Mouse (Mus musculus): ENCODE results near the gene Nell2. TPM values are rescaled to one million over a fixed set of nuclear protein-coding genes. Genes with fewer than 3 reads are reported as not detected.

Gene Nell2
- polyA plus RNA-seq, 2 experiments, result 0.20 TPM

DNA sequence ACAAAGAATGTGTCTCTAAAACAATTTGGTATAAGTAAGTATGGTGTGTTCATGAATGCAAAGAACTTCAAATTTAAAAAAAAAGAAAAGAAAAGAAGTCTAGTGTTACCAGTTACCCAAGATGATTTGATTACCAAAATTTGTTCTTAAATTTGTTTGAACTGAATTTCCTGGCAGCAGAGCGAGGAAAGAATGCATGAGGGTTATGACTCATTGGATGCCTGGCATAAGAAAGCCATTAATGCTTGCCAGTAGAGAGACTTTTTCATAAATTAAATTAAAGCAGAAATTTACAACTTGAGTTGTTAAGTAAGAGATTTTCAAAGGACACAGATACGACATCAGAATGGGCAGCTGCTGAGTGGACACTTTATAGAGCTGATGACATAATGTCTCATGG is 384.2 kb downstream of the Nell2 start:
- no peak overlapping the region for H3K4me3 ChIP-seq (ENCODE audit: insufficient read depth in 1 of 2, low read depth in 2 of 2, low read length in 2 of 2)
- no peak overlapping the region for H3K4me2 ChIP-seq (ENCODE audit: low read depth)
- no peaks in the 10 kb centered on the region for H3K9me3 ChIP-seq (ENCODE audit: control insufficient read depth, low read length)
- WGBS (ENCODE audit: insufficient replicate concordance), result 42% methylated on average over 2 of the region's 2 CpGs
- no peaks in the 10 kb centered on the region for H3K36me3 ChIP-seq (replicated peaks; ENCODE audit: control insufficient read depth, insufficient read depth, low read depth)
- H3K27ac ChIP-seq, result no peak overlapping the region
- DNase-seq (ENCODE audit: low read depth in 3 of 3, low spot score in 3 of 3) (no peak), ATAC-seq (ENCODE audit: insufficient read depth) (no peak)
- no peaks in the 10 kb centered on the region for H3K4me1 ChIP-seq (replicated peaks; ENCODE audit: control insufficient read depth in 2 of 2, insufficient read depth in 2 of 2, low read length in 1 of 2)
- H3K9ac ChIP-seq (replicated peaks), result no peak overlapping the region
- TF ChIP-seq CTCF (IDR thresholded peaks at IDR 0.05; ENCODE audit: low read depth) (no peak), EP300 (IDR thresholded peaks at IDR 0.05; ENCODE audit: low read depth) (no peak)
- no peaks in the 10 kb centered on the region for H3K27me3 ChIP-seq (ENCODE audit: control insufficient read depth, insufficient read depth, low read length)

DNA sequence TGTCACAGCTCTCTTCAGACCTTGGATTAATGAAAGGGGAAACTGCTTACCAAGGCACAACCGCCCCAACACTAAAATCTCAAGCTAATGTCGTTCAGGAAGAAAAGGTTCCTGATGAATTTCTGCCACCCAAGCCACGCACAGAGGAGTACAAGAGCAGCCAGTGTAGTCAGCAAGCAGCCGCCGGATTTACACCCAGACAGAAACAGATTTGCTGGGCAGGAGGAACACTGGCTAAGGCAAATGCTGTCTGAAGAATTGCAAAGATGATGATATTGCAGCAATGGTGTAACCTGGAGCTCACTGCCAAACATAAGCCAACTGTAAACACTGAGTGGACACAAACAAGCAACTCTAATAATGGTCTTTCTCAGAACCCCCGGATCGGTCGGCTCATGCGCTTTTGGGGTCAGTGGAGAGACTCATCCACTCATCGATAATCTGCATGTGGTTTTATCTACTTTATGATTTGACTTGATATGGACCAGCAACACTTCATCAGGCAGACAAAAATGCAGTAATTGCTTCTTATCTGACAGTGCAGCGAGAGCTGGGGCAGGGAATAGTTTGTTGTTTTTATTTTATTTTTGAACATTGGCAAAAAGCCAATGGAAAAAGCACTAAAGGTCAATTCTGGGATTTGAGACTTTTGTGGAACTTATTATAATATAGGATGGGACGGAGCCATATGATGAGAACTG is 389.5 kb downstream of the Nell2 start:
- no peaks in the 10 kb centered on the region for H3K27me3 ChIP-seq (ENCODE audit: control insufficient read depth, insufficient read depth, low read length)
- 61% methylated on average over 12 of the region's 12 CpGs for WGBS (ENCODE audit: insufficient replicate concordance)
- DNase-seq (ENCODE audit: low read depth in 3 of 3, low spot score in 3 of 3), result no peak
- no peaks in the 10 kb centered on the region for H3K36me3 ChIP-seq (replicated peaks; ENCODE audit: control insufficient read depth, insufficient read depth, low read depth)
- no peak overlapping the region for H3K27ac ChIP-seq
- H3K4me3 ChIP-seq (ENCODE audit: insufficient read depth in 1 of 2, low read depth in 2 of 2, low read length in 2 of 2), result no peak overlapping the region
- no peak overlapping the region for H3K9ac ChIP-seq (replicated peaks)
- H3K4me1 ChIP-seq (replicated peaks; ENCODE audit: control insufficient read depth in 2 of 2, insufficient read depth in 2 of 2, low read length in 1 of 2), result no peaks in the 10 kb centered on the region
- H3K9me3 ChIP-seq (ENCODE audit: control insufficient read depth, low read length), result no peaks in the 10 kb centered on the region
- H3K4me2 ChIP-seq (ENCODE audit: low read depth), result no peak overlapping the region
- no peak for ATAC-seq (ENCODE audit: insufficient read depth)
- TF ChIP-seq CTCF (IDR thresholded peaks at IDR 0.05; ENCODE audit: low read depth) (no peak), EP300 (IDR thresholded peaks at IDR 0.05; ENCODE audit: low read depth) (no peak)

DNA sequence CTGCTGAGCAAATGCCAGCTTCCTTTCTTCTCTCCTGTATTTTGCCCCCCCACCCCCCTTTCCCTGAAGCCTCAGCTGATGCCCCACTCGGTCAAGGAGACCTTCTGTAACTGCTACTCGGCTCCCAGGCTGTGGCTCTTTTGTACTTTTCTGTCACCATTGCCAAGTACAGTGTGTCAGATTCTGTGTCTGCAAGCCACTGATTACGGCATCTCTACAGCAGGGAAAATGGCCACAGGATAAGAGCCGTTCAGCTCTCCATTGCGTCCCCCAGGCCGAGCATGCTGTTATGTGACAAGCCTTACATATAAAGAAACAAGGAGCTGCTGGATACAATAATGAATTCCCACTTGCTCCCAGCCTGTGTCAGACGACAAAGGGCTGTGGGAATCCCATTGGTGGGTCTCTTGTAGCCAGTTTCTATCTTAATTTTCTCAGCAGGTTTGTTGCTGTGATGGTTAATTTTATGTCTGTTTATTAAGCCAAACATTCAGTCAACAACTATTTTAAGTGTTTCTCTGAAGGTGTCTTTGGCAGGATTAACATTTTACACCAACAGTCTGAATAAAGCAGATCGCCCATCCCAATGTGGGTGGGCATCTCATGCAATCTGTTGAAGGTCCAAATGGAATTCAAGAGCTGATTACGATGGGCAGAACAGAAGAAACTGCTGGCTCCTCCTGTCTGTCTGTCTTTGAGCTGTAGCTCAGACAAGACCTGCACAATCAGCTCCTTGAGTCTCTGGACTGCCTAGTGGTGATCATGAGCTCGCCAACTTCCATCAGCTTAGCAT is 391.1 kb downstream of the Nell2 start:
- ATAC-seq (ENCODE audit: insufficient read depth) (no peak), DNase-seq (ENCODE audit: low read depth in 3 of 3, low spot score in 3 of 3) (no peak)
- Histone ChIP-seq H3K27ac (no peak overlapping the region), H3K27me3 (ENCODE audit: control insufficient read depth, insufficient read depth, low read length) (no peaks in the 10 kb centered on the region), H3K36me3 (replicated peaks; ENCODE audit: control insufficient read depth, insufficient read depth, low read depth) (no peaks in the 10 kb centered on the region), H3K4me1 (replicated peaks; ENCODE audit: control insufficient read depth in 2 of 2, insufficient read depth in 2 of 2, low read length in 1 of 2) (no peaks in the 10 kb centered on the region), H3K4me2 (ENCODE audit: low read depth) (no peak overlapping the region), H3K9me3 (ENCODE audit: control insufficient read depth, low read length) (no peaks in the 10 kb centered on the region), H3K4me3 (ENCODE audit: insufficient read depth in 1 of 2, low read depth in 2 of 2, low read length in 2 of 2) (no peak overlapping the region), H3K9ac (replicated peaks) (no peak overlapping the region)
- WGBS (ENCODE audit: insufficient replicate concordance), result 62% methylated on average over 10 of the region's 10 CpGs
- no peak for TF ChIP-seq CTCF (IDR thresholded peaks at IDR 0.05; ENCODE audit: low read depth)
- TF ChIP-seq EP300 (IDR thresholded peaks at IDR 0.05; ENCODE audit: low read depth), result no peak

DNA sequence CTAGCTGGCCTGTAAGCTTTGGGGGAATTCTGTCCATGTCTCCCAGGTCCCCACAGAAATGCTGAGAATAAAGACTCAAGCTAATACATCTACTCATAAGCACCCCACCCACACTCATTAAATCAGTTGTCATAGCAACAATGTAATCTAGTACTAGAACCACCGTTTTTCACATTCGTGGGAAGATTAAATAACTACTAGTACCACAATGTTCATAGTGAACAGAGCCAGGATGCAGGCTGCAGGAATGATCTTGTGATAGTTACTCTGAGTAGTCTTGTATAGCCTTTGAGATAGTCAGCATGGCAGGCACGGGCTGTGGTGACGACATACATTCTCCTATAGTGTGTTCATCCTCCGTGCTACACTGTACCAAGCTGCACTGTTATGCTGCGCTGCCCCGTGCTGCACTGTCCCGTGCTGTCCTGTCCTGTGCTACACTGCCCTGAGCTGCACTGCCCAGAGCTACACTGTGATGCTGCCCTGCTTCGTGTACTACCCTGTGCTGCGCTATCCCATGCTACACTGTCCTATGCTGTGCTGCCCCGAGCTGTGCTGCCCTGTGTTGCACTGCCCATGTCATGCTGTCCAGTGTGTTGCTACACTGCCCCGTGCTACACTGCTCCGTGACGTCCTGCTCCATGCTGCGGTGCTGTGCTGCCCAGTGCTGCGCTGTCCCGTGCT is 392.3 kb downstream of the Nell2 start:
- H3K4me1 ChIP-seq (replicated peaks; ENCODE audit: control insufficient read depth in 2 of 2, insufficient read depth in 2 of 2, low read length in 1 of 2), result no peaks in the 10 kb centered on the region
- DNase-seq (ENCODE audit: low read depth in 3 of 3, low spot score in 3 of 3) (no peak), ATAC-seq (ENCODE audit: insufficient read depth) (no peak)
- TF ChIP-seq EP300 (IDR thresholded peaks at IDR 0.05; ENCODE audit: low read depth) (no peak), CTCF (IDR thresholded peaks at IDR 0.05; ENCODE audit: low read depth) (no peak)
- no peak overlapping the region for H3K9ac ChIP-seq (replicated peaks)
- H3K27me3 ChIP-seq (ENCODE audit: control insufficient read depth, insufficient read depth, low read length), result no peaks in the 10 kb centered on the region
- no peak overlapping the region for H3K4me2 ChIP-seq (ENCODE audit: low read depth)
- H3K4me3 ChIP-seq (ENCODE audit: insufficient read depth in 1 of 2, low read depth in 2 of 2, low read length in 2 of 2), result no peak overlapping the region
- 74% methylated on average over 17 of the region's 17 CpGs for WGBS (ENCODE audit: insufficient replicate concordance)
- no peak overlapping the region for H3K27ac ChIP-seq
- no peaks in the 10 kb centered on the region for H3K9me3 ChIP-seq (ENCODE audit: control insufficient read depth, low read length)
- H3K36me3 ChIP-seq (replicated peaks; ENCODE audit: control insufficient read depth, insufficient read depth, low read depth), result no peaks in the 10 kb centered on the region

DNA sequence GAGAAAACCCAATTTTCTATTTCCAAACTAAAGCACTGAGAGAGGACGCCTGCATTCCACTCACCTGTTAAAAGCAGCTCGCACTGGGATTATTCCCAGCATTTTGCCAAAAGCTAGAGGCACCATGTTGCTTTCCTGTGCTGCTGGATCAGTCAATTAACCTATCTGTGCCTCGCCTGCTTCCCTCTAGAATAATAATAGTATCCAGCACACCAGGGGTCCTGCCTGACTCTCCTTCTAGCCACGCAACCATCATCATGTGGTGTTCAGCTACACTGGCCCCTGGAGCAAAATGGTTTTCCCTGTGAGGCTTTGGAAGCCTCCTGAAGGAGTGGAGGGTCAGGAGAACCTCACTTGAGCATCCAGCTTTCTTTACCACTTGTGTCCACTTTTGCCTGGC is 397.0 kb downstream of the Nell2 start:
- Histone ChIP-seq H3K4me3 (ENCODE audit: insufficient read depth in 1 of 2, low read depth in 2 of 2, low read length in 2 of 2) (no peak overlapping the region), H3K27ac (no peak overlapping the region), H3K9ac (replicated peaks) (no peak overlapping the region), H3K27me3 (ENCODE audit: control insufficient read depth, insufficient read depth, low read length) (no peaks in the 10 kb centered on the region), H3K4me1 (replicated peaks; ENCODE audit: control insufficient read depth in 2 of 2, insufficient read depth in 2 of 2, low read length in 1 of 2) (no peaks in the 10 kb centered on the region), H3K9me3 (ENCODE audit: control insufficient read depth, low read length) (no peaks in the 10 kb centered on the region), H3K4me2 (ENCODE audit: low read depth) (no peak overlapping the region), H3K36me3 (replicated peaks; ENCODE audit: control insufficient read depth, insufficient read depth, low read depth) (no peaks in the 10 kb centered on the region)
- TF ChIP-seq EP300 (IDR thresholded peaks at IDR 0.05; ENCODE audit: low read depth), result no peak
- no peak for TF ChIP-seq CTCF (IDR thresholded peaks at IDR 0.05; ENCODE audit: low read depth)
- 44% methylated on average over 4 of the region's 4 CpGs for WGBS (ENCODE audit: insufficient replicate concordance)
- no peak for DNase-seq (ENCODE audit: low read depth in 3 of 3, low spot score in 3 of 3)
- ATAC-seq (ENCODE audit: insufficient read depth), result no peak
